Mouse (Mus musculus) cerebellum, adult 2 months (tissue): ENCODE data around the gene Ugt1a8. TPM values are rescaled to one million over a fixed set of nuclear protein-coding genes. Genes with fewer than 3 reads are reported as not detected.

Experiments
- DNase-seq, 2 experiments: peaks; one replicate each; pipeline ENCODE4 v3.0.0; 2021
- H3K27ac ChIP-seq: fragments of 200-500 bp; 2 replicates; pipeline ENCODE4 v1.5.1; 2012; ENCODE audit warnings: low read length, control low read depth, inconsistent platforms; ENCODE audit not compliant: insufficient read depth
- H3K27me3 ChIP-seq: fragments of 200-500 bp; 2 replicates; pipeline ENCODE4 v1.6.1; 2012; ENCODE audit warnings: inconsistent platforms, mild to moderate bottlenecking, low read length, moderate library complexity; ENCODE audit not compliant: control insufficient read depth, insufficient read depth
- H3K4me1 ChIP-seq: fragments of 200-500 bp; 2 replicates; pipeline ENCODE4 v1.6.1; 2011; ENCODE audit warnings: low read length; ENCODE audit not compliant: control insufficient read depth, insufficient read depth
- H3K4me3 ChIP-seq: fragments of 200-500 bp; replicated peaks from 2 replicates; pipeline ENCODE3; 2011; ENCODE audit warnings: mild to moderate bottlenecking, low read depth, low read length, control low read depth; ENCODE audit not compliant: insufficient read depth
- CTCF ChIP-seq: fragments of 200-500 bp; IDR thresholded peaks from 2 replicates; pipeline ENCODE4 v1.5.1; 2011; ENCODE audit warnings: low read depth, mild to moderate bottlenecking, control low read depth, low read length, moderate library complexity, borderline replicate concordance; ENCODE audit not compliant: insufficient read depth
- POLR2A ChIP-seq: fragments of 200-500 bp; IDR thresholded peaks from 2 replicates; pipeline ENCODE4 v1.6.1; 2011; ENCODE audit warnings: low read length, control low read depth, borderline replicate concordance; ENCODE audit not compliant: insufficient read depth
- WGBS: fragments of 180-500 bp; shearing (Covaris S2); methylation state at CpG from one replicate; pipeline ENCODE4 v1.1.7; 2018; 5-methylcytosine and 5-hydroxymethylcytosine counted together
- polyA plus RNA-seq: library from polyadenylated mRNA; depleted of rRNA; stranded (reverse); fragments of >200 nt; gene quantifications from 2 replicates; pipeline ENCODE4 v1.2.3, GENCODE M21; 2012; rRNA removed

The Ugt1a8 gene
- polyA plus RNA-seq, 1 experiment = not detected

GRCm38 (mm10) chr1:88268070-88268469 is 180.5 kb downstream of the Ugt1a8 start:
- H3K4me3 ChIP-seq = no peak overlapping the region
- TF ChIP-seq CTCF = no peak
- TF ChIP-seq POLR2A = no peak
- H3K27me3 ChIP-seq = no peaks in the 10 kb centered on the region
- H3K27ac ChIP-seq = no peak overlapping the region
- WGBS = 78% methylated on average over 6 of the region's 6 CpGs
- no peak for DNase-seq
- H3K4me1 ChIP-seq = no peaks in the 10 kb centered on the region

Other genes with a start within 250 kb of the Ugt1a8 start
- gene Dgkd, start 234.5 kb upstream of the Ugt1a8 start, polyA plus RNA-seq = 109 and 126 TPM in 2 replicates
- gene Usp40, start 79.3 kb upstream of the Ugt1a8 start, polyA plus RNA-seq = 18.8 and 19.7 TPM in 2 replicates
- gene Ugt1a10, start 32.4 kb upstream of the Ugt1a8 start, polyA plus RNA-seq = not detected in 2 replicates
- gene Ugt1a9, start 17.0 kb upstream of the Ugt1a8 start, polyA plus RNA-seq = not detected in 2 replicates
- 0.44 and 0.46 TPM in 2 replicates for gene Ugt1a7c, start 7.2 kb downstream of the Ugt1a8 start, polyA plus RNA-seq
- gene Ugt1a6b, start 15.4 kb downstream of the Ugt1a8 start, polyA plus RNA-seq = not detected in 2 replicates
- 0.44 and 0.57 TPM in 2 replicates for gene Ugt1a6a, start 47.0 kb downstream of the Ugt1a8 start, polyA plus RNA-seq
- gene Ugt1a5, start 78.2 kb downstream of the Ugt1a8 start, polyA plus RNA-seq = 0.08 TPM in 1 of 2 replicates, not detected in the other
- not detected in 2 replicates for gene Ugt1a2, start 112.8 kb downstream of the Ugt1a8 start, polyA plus RNA-seq
- 2.9 and 3.5 TPM in 2 replicates for gene Dnajb3, start 118.0 kb downstream of the Ugt1a8 start, polyA plus RNA-seq
- gene Ugt1a1, start 124.1 kb downstream of the Ugt1a8 start, polyA plus RNA-seq = not detected in 2 replicates
- gene Mroh2a, start 139.2 kb downstream of the Ugt1a8 start, polyA plus RNA-seq = 0.25 and 0.43 TPM in 2 replicates
- gene Hjurp, start 189.8 kb downstream of the Ugt1a8 start, polyA plus RNA-seq = 79.1 and 80.4 TPM in 2 replicates
- 0.48 and 0.49 TPM in 2 replicates for gene Trpm8, start 189.8 kb downstream of the Ugt1a8 start, polyA plus RNA-seq